Mouse (Mus musculus): ENCODE results near the gene Gm4881.

GRCm38 (mm10) chr7:24886308-24886633 lies 58.0 kb downstream of the Gm4881 start:
- TF ChIP-seq CTCF (IDR thresholded peaks at IDR 0.05; ENCODE audit: borderline replicate concordance, insufficient read depth, low read depth, low read length) (no peak), POLR2A (IDR thresholded peaks at IDR 0.05; ENCODE audit: borderline replicate concordance, insufficient read depth, low read length) (no peak)
